Mouse (Mus musculus): ENCODE measurements around the gene Zfp648.

The Zfp648 gene

GRCm38 (mm10) chr1:154219991-154220390 is 19.0 kb downstream of the Zfp648 start:
- in situ Hi-C loops (cut with MboI, MseI), result no loop called here

- in situ Hi-C loops (cut with MboI, MseI), result no loop called here
These were observed 19.6 kb downstream of the Zfp648 start for GRCm38 (mm10) chr1:154220566-154220965.

GRCm38 (mm10) chr1:154223807-154224207 is 22.8 kb downstream of the Zfp648 start:
- in situ Hi-C loops (cut with MboI, MseI), result no loop called here

- in situ Hi-C loops (cut with MboI, MseI), result no loop called here
These were observed 31.6 kb downstream of the Zfp648 start for GRCm38 (mm10) chr1:154232594-154232993.

GRCm38 (mm10) chr1:154233033-154233432 is 32.0 kb downstream of the Zfp648 start:
- in situ Hi-C loops (cut with MboI, MseI), result no loop called here

GRCm38 (mm10) chr1:154234814-154235213 is 33.8 kb downstream of the Zfp648 start:
- in situ Hi-C loops (cut with MboI, MseI), result no loop called here

GRCm38 (mm10) chr1:154238876-154239275 is 37.9 kb downstream of the Zfp648 start:
- in situ Hi-C loops (cut with MboI, MseI), result no loop called here

- in situ Hi-C loops (cut with MboI, MseI), result no loop called here
These were observed 50.2 kb downstream of the Zfp648 start for GRCm38 (mm10) chr1:154251186-154251585.

- in situ Hi-C loops (cut with MboI, MseI), result no loop called here
These were observed 51.8 kb downstream of the Zfp648 start for GRCm38 (mm10) chr1:154252739-154253138.
